Mouse (Mus musculus) stomach, postnatal 0 days (tissue): Measurements from ENCODE around the gene Gm45194. TPM values are rescaled to one million over a fixed set of nuclear protein-coding genes. Genes with fewer than 3 reads are reported as not detected.

Source experiments
- ATAC-seq: fragments of 200-750 bp; cut with Nextera tagmentation; 2 replicates; pipeline ENCODE4 v1.8.0; 2017; ENCODE audit not compliant: low FRiP score, low TSS enrichment
- DNase-seq: peaks from one replicate; pipeline ENCODE4 v3.0.0-alpha.2; 2016; ENCODE audit warnings: low spot score
- H3K27ac ChIP-seq: fragments of 300-500 bp; sonication (generic); replicated peaks from 2 replicates; pipeline ENCODE4 v1.5.1; 2014; ENCODE audit warnings: mild to moderate bottlenecking, control low read depth
- H3K27me3 ChIP-seq: fragments of 300-500 bp; sonication (generic); 2 replicates; pipeline ENCODE4 v1.6.1; 2014; ENCODE audit warnings: low read length; ENCODE audit not compliant: control insufficient read depth, insufficient read depth
- H3K36me3 ChIP-seq: fragments of 300-500 bp; sonication (generic); 2 replicates; pipeline ENCODE4 v1.6.1; 2014; ENCODE audit warnings: low read length, mixed read lengths; ENCODE audit not compliant: control insufficient read depth, insufficient read depth
- H3K4me1 ChIP-seq: fragments of 300-500 bp; sonication (generic); replicated peaks from 2 replicates; pipeline ENCODE4 v1.6.1; 2014; ENCODE audit warnings: antibody characterized with exemption; ENCODE audit not compliant: control insufficient read depth, insufficient read depth
- H3K4me2 ChIP-seq: fragments of 300-500 bp; sonication (generic); replicated peaks from 2 replicates; pipeline ENCODE4 v1.6.1; 2014; ENCODE audit warnings: low read depth, mild to moderate bottlenecking, control low read depth, moderate library complexity
- H3K4me3 ChIP-seq: fragments of 300-500 bp; sonication (generic); 2 replicates; pipeline ENCODE4 v1.5.1; 2014; ENCODE audit warnings: low read depth, low read length, control low read depth
- H3K9ac ChIP-seq: fragments of 300-500 bp; sonication (generic); 2 replicates; pipeline ENCODE4 v1.6.1; 2014; ENCODE audit warnings: mild to moderate bottlenecking, low read length, control low read depth, mixed read lengths
- H3K9me3 ChIP-seq: fragments of 300-500 bp; sonication (generic); 2 replicates; pipeline ENCODE4 v1.6.1; 2016; ENCODE audit warnings: low read length; ENCODE audit not compliant: control insufficient read depth
- CTCF ChIP-seq: IDR thresholded peaks from 2 replicates; pipeline ENCODE4 v1.5.1; 2016; ENCODE audit warnings: antibody characterized with exemption, low read depth, mild to moderate bottlenecking, moderate library complexity
- EP300 ChIP-seq: optimal IDR thresholded peaks from 2 replicates; pipeline ENCODE3; 2016; ENCODE audit warnings: antibody characterized with exemption
- WGBS: fragments of 180-500 bp; shearing (Covaris S2); extraction: QIAGEN DNeasy Blood & Tissue Kit; methylation state at CpG from one replicate; pipeline ENCODE4 v1.1.7; 2014; 5-methylcytosine and 5-hydroxymethylcytosine counted together
- polyA plus RNA-seq: library from polyadenylated mRNA; unstranded; fragments of >200 nt; fragmentation: Nextera tagmentation; extraction: Ambion mirVana; gene quantifications from 2 replicates; pipeline ENCODE4 v1.2.1, GENCODE M21; 2015

The Gm45194 gene
- polyA plus RNA-seq, 1 experiment from 2014 or later = not detected

GRCm38 (mm10) chrX:112273550-112273949, 382.4 kb downstream of the Gm45194 start:
- H3K4me3 ChIP-seq = no peak overlapping the region

More at GRCm38 (mm10) chrX:112273550-112273949, 382.4 kb downstream of the Gm45194 start:
- WGBS = 79% methylated on average over 1 of the region's 1 CpGs
- Histone ChIP-seq H3K9me3 (no peaks in the 10 kb centered on the region), H3K4me2 (no peak overlapping the region), H3K27ac (no peak overlapping the region), H3K36me3 (no peaks in the 10 kb centered on the region), H3K9ac (no peak overlapping the region), H3K27me3 (no peaks in the 10 kb centered on the region), H3K4me1 (no peaks in the 10 kb centered on the region)
- no peak for TF ChIP-seq CTCF
- TF ChIP-seq EP300 = no peak
- ATAC-seq = no peak
- DNase-seq = no peak

Other genes with a start within 250 kb of the Gm45194 start
- gene Hdx, start 194.3 kb upstream of the Gm45194 start, polyA plus RNA-seq = 0.13 and 0.18 TPM in 2 replicates
- 0.11 TPM in 1 of 2 replicates, not detected in the other for gene Tex16, start 119.6 kb downstream of the Gm45194 start, polyA plus RNA-seq